Mouse (Mus musculus) forebrain, postnatal 0 days (tissue): Measurements from ENCODE around the gene Stoml1. TPM values are rescaled to one million over a fixed set of nuclear protein-coding genes. Genes with fewer than 3 reads are reported as not detected.

Experiments used
- ATAC-seq: fragments of 200-750 bp; cut with Nextera tagmentation; 2 replicates; pipeline ENCODE4 v1.8.0; 2017; ENCODE audit warnings: mild to moderate bottlenecking, moderate library complexity
- DNase-seq: peaks from one replicate; pipeline ENCODE4 v3.0.0-alpha.2; 2015
- H3K27ac ChIP-seq: fragments of 300-500 bp; sonication (generic); 2 replicates; pipeline ENCODE4 v1.5.1; 2014; ENCODE audit warnings: low read depth, mild to moderate bottlenecking, antibody characterized with exemption, low read length, moderate library complexity, mixed read lengths
- H3K27me3 ChIP-seq: fragments of 300-500 bp; sonication (generic); 2 replicates; pipeline ENCODE4 v1.6.1; 2014; ENCODE audit warnings: mild to moderate bottlenecking, low read length, mixed read lengths; ENCODE audit not compliant: insufficient read depth
- H3K36me3 ChIP-seq: fragments of 300-500 bp; sonication (generic); 2 replicates; pipeline ENCODE4 v1.6.1; 2014; ENCODE audit warnings: mild to moderate bottlenecking, moderate library complexity; ENCODE audit not compliant: insufficient read depth
- H3K4me1 ChIP-seq: fragments of 300-500 bp; sonication (generic); 2 replicates; pipeline ENCODE4 v1.6.1; 2014; ENCODE audit warnings: antibody characterized with exemption; ENCODE audit not compliant: insufficient read depth
- H3K4me2 ChIP-seq: fragments of 300-500 bp; sonication (generic); 2 replicates; pipeline ENCODE4 v1.6.1; 2014; ENCODE audit warnings: low read depth, mild to moderate bottlenecking, moderate library complexity
- H3K4me3 ChIP-seq: fragments of 300-500 bp; sonication (generic); 2 replicates; pipeline ENCODE4 v1.5.1; 2014; ENCODE audit warnings: low read depth, low read length, mixed read lengths
- H3K9ac ChIP-seq: fragments of 300-500 bp; sonication (generic); 2 replicates; pipeline ENCODE4 v1.6.1; 2014; ENCODE audit warnings: mild to moderate bottlenecking
- H3K9me3 ChIP-seq: fragments of 300-500 bp; sonication (generic); 2 replicates; pipeline ENCODE4 v1.6.1; 2016; ENCODE audit warnings: low read length
- CTCF ChIP-seq: sonication (generic); IDR thresholded peaks from 2 replicates; pipeline ENCODE4 v1.5.1; 2016; ENCODE audit warnings: antibody characterized with exemption, control low read depth, low read depth
- WGBS: fragments of 180-500 bp; shearing (Covaris S2); extraction: QIAGEN DNeasy Blood & Tissue Kit; methylation state at CpG from one replicate; pipeline ENCODE4 v1.1.7; 2014; 5-methylcytosine and 5-hydroxymethylcytosine counted together
- polyA plus RNA-seq: library from polyadenylated mRNA; unstranded; fragments of >200 nt; fragmentation: Nextera tagmentation; extraction: Ambion mirVana; gene quantifications from 2 replicates; pipeline ENCODE4 v1.2.1, GENCODE M21; 2015
- total RNA-seq: library from RNA; depleted of rRNA; stranded (reverse); fragments of >200 nt; gene quantifications from 2 replicates; pipeline ENCODE4 v1.2.3, GENCODE M21; 2014

The Stoml1 gene
- total and polyA plus RNA-seq, 2 experiments from 2014 or later: 142 to 149 TPM

DNA sequence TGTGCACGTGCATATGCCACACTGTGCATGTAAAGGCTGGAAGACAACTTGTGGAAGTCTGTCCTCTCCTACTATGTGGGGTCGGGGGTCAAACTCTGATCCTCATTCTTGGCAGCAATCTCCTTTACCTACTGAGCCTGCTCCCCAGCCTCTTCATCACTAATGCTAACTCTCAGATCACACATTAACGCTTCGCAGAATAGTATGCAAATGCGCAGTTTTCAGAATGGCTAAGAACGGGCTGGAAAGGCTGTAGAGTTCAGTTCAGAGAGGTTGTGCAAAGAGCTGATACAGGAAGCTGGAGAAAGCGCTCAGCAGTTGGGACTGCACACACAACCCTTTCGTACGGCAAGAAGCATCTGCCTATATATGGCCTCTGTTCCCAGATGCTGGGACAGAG, 19.9 kb downstream of the Stoml1 start:
- H3K4me1 ChIP-seq: no peaks in the 10 kb centered on the region
- H3K9me3 ChIP-seq: no peaks in the 10 kb centered on the region
- H3K4me2 ChIP-seq: no peak overlapping the region
- 71% methylated on average over 9 of the region's 9 CpGs for WGBS
- no peak overlapping the region for H3K4me3 ChIP-seq
- H3K27ac ChIP-seq: no peak overlapping the region
- no peaks in the 10 kb centered on the region for H3K36me3 ChIP-seq
- H3K9ac ChIP-seq: no peak overlapping the region
- TF ChIP-seq CTCF: no peak
- no peaks in the 10 kb centered on the region for H3K27me3 ChIP-seq
- DNase-seq (no peak), ATAC-seq (no peak)

- H3K9me3 ChIP-seq: no peaks in the 10 kb centered on the region
- H3K9ac ChIP-seq: no peak overlapping the region
- H3K4me2 ChIP-seq: no peak overlapping the region
- ATAC-seq: no peak
- no peak for DNase-seq
- H3K36me3 ChIP-seq: no peaks in the 10 kb centered on the region
- 83% methylated on average over 7 of the region's 7 CpGs for WGBS
- no peak overlapping the region for H3K4me3 ChIP-seq
- TF ChIP-seq CTCF: no peak
- H3K27ac ChIP-seq: no peak overlapping the region
- no peaks in the 10 kb centered on the region for H3K4me1 ChIP-seq
- no peaks in the 10 kb centered on the region for H3K27me3 ChIP-seq
Measured at GRCm38 (mm10) chr9:58274101-58274604, 21.2 kb downstream of the Stoml1 start.

- DNase-seq: no peak
- ATAC-seq: no peak
- TF ChIP-seq CTCF: no peak
- Histone ChIP-seq H3K4me3 (no peak overlapping the region), H3K27me3 (no peaks in the 10 kb centered on the region), H3K9me3 (no peaks in the 10 kb centered on the region), H3K27ac (no peak overlapping the region), H3K9ac (no peak overlapping the region), H3K4me2 (no peak overlapping the region), H3K36me3 (no peaks in the 10 kb centered on the region), H3K4me1 (no peaks in the 10 kb centered on the region)
- 35% methylated on average over 3 of the region's 3 CpGs for WGBS
Measured at GRCm38 (mm10) chr9:58274626-58275025, 21.7 kb downstream of the Stoml1 start.

DNA sequence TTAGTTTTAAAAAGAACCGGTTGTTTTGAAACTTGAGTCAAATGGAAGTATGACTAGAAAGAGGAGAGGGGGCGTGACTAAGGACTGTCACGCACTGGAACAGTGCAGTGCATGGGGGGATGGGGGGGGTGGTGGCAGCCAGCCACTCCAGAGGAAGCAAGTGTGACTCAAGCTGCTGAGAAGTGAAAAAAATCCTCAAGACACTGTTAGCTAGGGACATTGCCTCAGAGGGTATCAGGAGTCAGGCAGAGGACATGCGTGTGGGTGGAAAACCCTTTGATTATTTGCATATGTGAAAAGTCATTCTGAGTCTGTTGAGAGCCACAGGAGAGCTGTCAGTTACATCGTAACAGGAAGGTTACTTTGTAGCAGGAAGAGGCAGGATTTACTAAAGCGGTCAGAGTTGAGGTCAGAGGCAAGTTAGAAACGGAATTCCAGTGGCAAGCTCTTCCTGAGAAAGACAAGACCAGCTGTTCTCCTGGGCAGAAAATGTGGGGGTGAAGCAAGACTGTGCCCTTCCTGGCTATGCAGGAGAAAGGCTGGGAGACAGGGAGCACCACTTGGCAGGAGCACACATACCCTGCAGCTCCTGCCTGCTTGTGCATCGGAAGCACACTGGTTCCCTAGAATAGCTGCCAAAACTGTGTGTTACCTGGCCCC, 22.3 kb downstream of the Stoml1 start:
- no peak overlapping the region for H3K4me3 ChIP-seq
- no peak overlapping the region for H3K9ac ChIP-seq
- peak; percentile 26 for DNase-seq
- H3K36me3 ChIP-seq: no peaks in the 10 kb centered on the region
- no peak overlapping the region for H3K4me2 ChIP-seq
- WGBS: 35% methylated on average over 8 of the region's 8 CpGs
- ATAC-seq: peak; percentile 64
- H3K27ac ChIP-seq: no peak overlapping the region
- H3K27me3 ChIP-seq: no peaks in the 10 kb centered on the region
- no peaks in the 10 kb centered on the region for H3K9me3 ChIP-seq
- no peak for TF ChIP-seq CTCF
- 0 out of 2 replicates have a peak, but pooled peaks cover under 1% of the 10 kb centered on the region for H3K4me1 ChIP-seq

DNA sequence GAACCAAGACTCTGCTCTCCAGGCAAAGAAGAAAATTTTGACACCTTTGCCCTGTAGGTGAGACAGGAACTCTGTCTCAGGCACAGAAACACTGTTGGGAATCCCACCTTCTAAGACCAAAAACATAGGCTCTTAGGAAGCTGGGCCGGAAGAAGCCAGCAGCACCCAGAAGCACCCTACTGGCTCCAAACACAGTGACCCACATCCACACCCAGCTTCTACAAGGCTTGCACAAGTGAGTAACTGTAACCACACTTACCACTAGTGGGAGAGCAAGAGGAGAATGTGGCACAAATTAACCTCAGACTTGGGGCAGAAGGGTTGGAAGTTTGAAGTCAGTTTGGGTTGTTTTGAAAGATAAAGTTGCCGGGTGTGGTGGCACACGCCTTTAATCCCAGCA, 22.8 kb downstream of the Stoml1 start:
- Histone ChIP-seq H3K27ac (no peak overlapping the region), H3K27me3 (no peaks in the 10 kb centered on the region), H3K4me1 (0 out of 2 replicates have a peak, but pooled peaks cover 3% of the 10 kb centered on the region), H3K4me2 (no peak overlapping the region), H3K4me3 (no peak overlapping the region), H3K9ac (no peak overlapping the region), H3K9me3 (no peaks in the 10 kb centered on the region), H3K36me3 (no peaks in the 10 kb centered on the region)
- no peak for ATAC-seq
- WGBS: 81% methylated on average over 3 of the region's 3 CpGs
- no peak for TF ChIP-seq CTCF
- no peak for DNase-seq

GRCm38 (mm10) chr9:58276346-58276745, 23.4 kb downstream of the Stoml1 start:
- no peaks in the 10 kb centered on the region for H3K36me3 ChIP-seq
- no peak for TF ChIP-seq CTCF
- WGBS: 75% methylated on average over 5 of the region's 5 CpGs
- no peak for DNase-seq
- no peak overlapping the region for H3K27ac ChIP-seq
- H3K9ac ChIP-seq: no peak overlapping the region
- no peaks in the 10 kb centered on the region for H3K9me3 ChIP-seq
- H3K4me3 ChIP-seq: no peak overlapping the region
- ATAC-seq: no peak
- 0 out of 2 replicates have a peak, but pooled peaks cover 3% of the 10 kb centered on the region for H3K4me1 ChIP-seq
- H3K27me3 ChIP-seq: no peaks in the 10 kb centered on the region
- H3K4me2 ChIP-seq: no peak overlapping the region

DNA sequence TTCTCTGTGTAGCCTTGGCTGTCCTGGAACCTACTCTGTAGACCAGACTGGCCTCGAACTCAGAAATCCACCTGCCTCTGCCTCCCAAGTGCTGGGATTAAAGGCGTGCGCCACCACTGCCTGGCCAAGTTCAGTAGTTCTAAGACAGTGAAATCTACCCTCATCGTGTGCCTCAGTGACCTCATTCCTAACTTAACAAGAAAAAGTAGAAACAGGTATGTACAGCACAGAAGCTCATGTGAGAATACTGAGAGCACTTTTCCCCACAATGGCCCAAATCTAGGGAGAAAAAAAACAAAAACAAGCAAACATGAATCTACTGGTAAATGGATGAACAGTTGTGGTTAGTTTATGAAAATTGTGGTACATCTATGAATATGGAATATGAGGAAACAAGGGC, 25.3 kb downstream of the Stoml1 start:
- Histone ChIP-seq H3K4me3 (no peak overlapping the region), H3K9ac (no peak overlapping the region), H3K4me2 (no peak overlapping the region), H3K27me3 (no peaks in the 10 kb centered on the region), H3K9me3 (no peaks in the 10 kb centered on the region), H3K4me1 (0 out of 2 replicates have a peak, but pooled peaks cover 3% of the 10 kb centered on the region), H3K27ac (no peak overlapping the region), H3K36me3 (no peaks in the 10 kb centered on the region)
- WGBS: 95% methylated on average over 4 of the region's 4 CpGs
- DNase-seq (no peak), ATAC-seq (no peak)
- TF ChIP-seq CTCF: no peak
